Mouse (Mus musculus) stomach, postnatal 0 days (tissue): Measurements from ENCODE around the gene Gp9.

Experiments used
- CTCF ChIP-seq: IDR thresholded peaks from 2 replicates; pipeline ENCODE4 v1.5.1; 2016; ENCODE audit warnings: antibody characterized with exemption, low read depth, mild to moderate bottlenecking, moderate library complexity
- EP300 ChIP-seq: optimal IDR thresholded peaks from 2 replicates; pipeline ENCODE3; 2016; ENCODE audit warnings: antibody characterized with exemption

- no peak for TF ChIP-seq EP300
- no peak for TF ChIP-seq CTCF
These were observed 34.8 kb downstream of the Gp9 start for GRCm38 (mm10) chr6:87812656-87813055.
